Mouse (Mus musculus) hindbrain, embryonic 16.5 days (tissue): ENCODE data around the gene Trappc13. TPM values are rescaled to one million over a fixed set of nuclear protein-coding genes. Genes with fewer than 3 reads are reported as not detected.
A peak's percentile ranks its signal among the peaks of the same experiment; 100 is the strongest.

Experiments
- ATAC-seq: fragments of 200-750 bp; cut with Nextera tagmentation; 2 replicates; pipeline ENCODE4 v1.8.0; 2017; ENCODE audit warnings: moderate TSS enrichment, moderate library complexity
- H3K27ac ChIP-seq: fragments of 300-500 bp; sonication (generic); 2 replicates; pipeline ENCODE4 v1.5.1; 2014; ENCODE audit warnings: low read depth, mild to moderate bottlenecking, control low read depth, low read length, moderate library complexity
- H3K27me3 ChIP-seq: fragments of 300-500 bp; sonication (generic); replicated peaks from 2 replicates; pipeline ENCODE4 v1.6.1; 2014; ENCODE audit warnings: low read length; ENCODE audit not compliant: control insufficient read depth, insufficient read depth
- H3K36me3 ChIP-seq: fragments of 300-500 bp; sonication (generic); 2 replicates; pipeline ENCODE4 v1.6.1; 2014; ENCODE audit warnings: mild to moderate bottlenecking, low read length, moderate library complexity, mixed read lengths; ENCODE audit not compliant: control insufficient read depth, insufficient read depth
- H3K4me1 ChIP-seq: fragments of 300-500 bp; sonication (generic); 2 replicates; pipeline ENCODE4 v1.6.1; 2014; ENCODE audit warnings: low read depth, low read length; ENCODE audit not compliant: control insufficient read depth, insufficient read depth
- H3K4me2 ChIP-seq: fragments of 300-500 bp; sonication (generic); 2 replicates; pipeline ENCODE4 v1.6.1; 2014; ENCODE audit warnings: mild to moderate bottlenecking, low read length, control low read depth, moderate library complexity
- H3K4me3 ChIP-seq: fragments of 300-500 bp; sonication (generic); 2 replicates; pipeline ENCODE4 v1.5.1; 2014; ENCODE audit warnings: mild to moderate bottlenecking, low read length, control low read depth, moderate library complexity
- H3K9ac ChIP-seq: fragments of 300-500 bp; sonication (generic); 2 replicates; pipeline ENCODE4 v1.6.1; 2014; ENCODE audit warnings: low read depth, mild to moderate bottlenecking, control low read depth, low read length, moderate library complexity
- H3K9me3 ChIP-seq: fragments of 300-500 bp; sonication (generic); 2 replicates; pipeline ENCODE4 v1.6.1; 2014; ENCODE audit warnings: mild to moderate bottlenecking, low read length, moderate library complexity; ENCODE audit not compliant: control insufficient read depth
- WGBS: fragments of 180-500 bp; shearing (Covaris S2); extraction: QIAGEN DNeasy Blood & Tissue Kit; methylation state at CpG from one replicate; pipeline ENCODE4 v1.1.7; 2014; 5-methylcytosine and 5-hydroxymethylcytosine counted together
- polyA plus RNA-seq: library from polyadenylated mRNA; unstranded; fragments of >200 nt; fragmentation: Nextera tagmentation; extraction: Ambion mirVana; gene quantifications from 2 replicates; pipeline ENCODE4 v1.2.1, GENCODE M21; 2015

Trappc13 gene
- polyA plus RNA-seq, 1 experiment from 2014 or later: 55.0 TPM

DNA sequence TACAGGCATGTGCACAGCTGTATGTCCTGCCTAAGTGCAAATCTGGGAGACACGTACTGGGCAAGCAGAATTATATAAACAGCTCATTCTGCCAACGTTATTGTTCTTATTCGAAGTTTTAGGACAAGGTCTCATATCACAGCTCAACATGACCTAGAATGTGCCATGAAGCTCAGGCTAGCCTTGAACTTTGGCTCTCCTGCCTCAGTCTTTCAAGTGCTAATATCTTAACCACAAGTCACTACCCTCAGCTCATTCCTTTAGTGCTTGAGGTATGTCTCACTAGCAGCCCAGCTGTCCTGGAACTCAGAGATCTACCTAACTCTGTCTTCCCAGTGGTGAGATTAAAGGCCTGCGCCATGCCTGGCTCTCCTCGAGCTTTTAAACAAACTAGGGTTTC is 6.6 kb downstream of the Trappc13 start:
- H3K9ac ChIP-seq: no peak overlapping the region
- WGBS: 91% methylated on average over 5 of the region's 5 CpGs
- no peak for ATAC-seq

DNA sequence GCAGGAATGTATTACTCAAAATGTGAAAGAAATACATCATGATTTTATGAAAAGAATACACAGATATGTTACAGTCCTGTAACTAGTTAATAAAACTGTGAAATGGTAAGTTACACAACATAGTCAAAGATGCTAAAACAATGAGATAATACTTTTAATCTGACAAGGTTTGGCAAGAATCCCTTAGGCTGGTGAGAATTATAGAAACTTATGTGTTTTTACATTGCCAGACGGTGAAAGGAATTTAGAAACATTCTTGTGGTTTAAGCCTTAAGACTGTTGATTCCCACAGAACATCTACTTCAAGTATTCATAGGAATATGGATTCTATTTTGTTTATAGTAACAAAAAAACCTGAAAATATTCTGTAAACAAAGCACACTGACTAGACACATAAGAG is 22.6 kb downstream of the Trappc13 start:
- no peaks in the 10 kb centered on the region for H3K4me1 ChIP-seq
- H3K36me3 ChIP-seq: peaks cover 10% of the 10 kb centered on the region
- no peak for ATAC-seq

More for the DNA sequence above, 6.6 kb downstream of the Trappc13 start:
- Histone ChIP-seq H3K4me3 (no peak overlapping the region), H3K27me3 (no peaks in the 10 kb centered on the region), H3K27ac (no peak overlapping the region), H3K4me1 (peaks cover 3% of the 10 kb centered on the region; the same call in 1 of the 2 replicates), H3K4me2 (no peak overlapping the region), H3K36me3 (peaks cover 10% of the 10 kb centered on the region), H3K9me3 (peaks cover 3% of the 10 kb centered on the region)

DNA sequence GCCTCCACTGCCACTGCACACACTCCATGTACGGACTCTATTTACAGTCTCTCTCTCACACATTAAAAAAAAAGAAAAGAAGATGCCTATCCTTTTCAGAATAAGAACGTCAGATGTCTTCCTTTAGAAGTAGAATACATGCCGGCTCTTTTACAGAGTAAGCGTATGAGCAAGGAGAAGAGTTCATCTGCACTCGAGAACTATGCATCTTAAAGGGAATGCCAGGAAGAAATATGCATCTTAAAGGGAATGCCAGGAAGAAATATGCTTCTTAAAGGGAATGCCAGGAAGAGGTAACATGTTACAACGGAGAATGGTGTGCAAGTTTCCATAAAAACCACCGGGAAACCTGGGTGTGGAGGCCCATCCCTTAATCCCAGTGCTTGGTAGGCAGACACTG is 23.2 kb downstream of the Trappc13 start:
- Histone ChIP-seq H3K4me2 (no peak overlapping the region), H3K36me3 (peaks cover 10% of the 10 kb centered on the region), H3K4me1 (no peaks in the 10 kb centered on the region), H3K9ac (no peak overlapping the region), H3K4me3 (no peak overlapping the region), H3K9me3 (no peaks in the 10 kb centered on the region), H3K27ac (no peak overlapping the region), H3K27me3 (no peaks in the 10 kb centered on the region)
- WGBS: 90% methylated on average over 7 of the region's 7 CpGs
- ATAC-seq: no peak

More for the DNA sequence above, 22.6 kb downstream of the Trappc13 start:
- Histone ChIP-seq H3K9me3 (no peaks in the 10 kb centered on the region), H3K4me3 (no peak overlapping the region), H3K27me3 (no peaks in the 10 kb centered on the region), H3K4me2 (no peak overlapping the region), H3K9ac (no peak overlapping the region), H3K27ac (no peak overlapping the region)
- 96% methylated on average over 1 of the region's 1 CpGs for WGBS

DNA sequence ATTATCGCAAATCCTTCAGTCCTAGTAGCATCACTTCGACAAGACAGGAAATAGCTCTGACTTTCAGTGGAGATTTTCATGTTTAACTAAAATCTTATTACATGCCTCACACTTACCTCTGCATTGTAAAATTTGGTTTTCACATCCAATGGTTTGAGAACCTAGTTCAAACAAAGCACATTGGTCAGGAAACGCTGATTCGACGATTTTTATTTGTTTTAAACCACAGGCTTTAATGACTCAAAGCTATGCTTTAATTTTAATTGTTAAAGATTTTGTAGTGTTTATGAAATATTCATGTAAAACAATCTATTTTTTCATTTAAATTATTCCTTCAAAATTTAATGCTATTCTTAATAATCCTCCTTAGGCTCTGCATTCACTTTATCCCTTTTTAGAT is 24.1 kb downstream of the Trappc13 start:
- Histone ChIP-seq H3K9ac (no peak overlapping the region), H3K27ac (no peak overlapping the region), H3K4me3 (no peak overlapping the region), H3K9me3 (no peaks in the 10 kb centered on the region), H3K27me3 (no peaks in the 10 kb centered on the region), H3K36me3 (peaks cover 6% of the 10 kb centered on the region; the same call in 1 of the 2 replicates), H3K4me2 (no peak overlapping the region), H3K4me1 (no peaks in the 10 kb centered on the region)
- no peak for ATAC-seq
- 95% methylated on average over 5 of the region's 5 CpGs for WGBS

DNA sequence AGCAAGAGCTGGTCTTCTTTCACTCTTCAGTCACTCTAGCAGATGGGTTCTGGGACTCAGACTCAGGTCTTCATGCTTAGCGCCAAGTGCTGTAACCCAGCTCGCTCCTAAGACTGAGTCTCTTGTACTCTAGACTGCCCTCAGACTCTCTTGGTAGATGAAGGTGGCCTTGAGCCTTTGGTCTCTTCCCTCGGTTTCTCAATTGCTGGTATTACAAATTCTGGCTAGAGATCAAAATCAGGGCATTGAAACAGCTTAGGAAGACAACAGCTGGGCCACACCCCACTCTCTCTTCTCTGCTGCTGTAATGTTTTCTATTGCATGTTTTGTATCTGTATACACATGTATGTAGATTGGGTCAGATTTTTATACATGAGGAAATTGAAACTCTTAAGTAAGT is 32.6 kb downstream of the Trappc13 start:
- H3K4me3 ChIP-seq: no peak overlapping the region
- H3K27me3 ChIP-seq: no peaks in the 10 kb centered on the region
- H3K9me3 ChIP-seq: no peaks in the 10 kb centered on the region
- no peak overlapping the region for H3K9ac ChIP-seq
- H3K4me1 ChIP-seq: no peaks in the 10 kb centered on the region
- H3K4me2 ChIP-seq: no peak overlapping the region
- WGBS: 92% methylated on average over 3 of the region's 3 CpGs
- ATAC-seq: no peak
- peaks cover 31% of the 10 kb centered on the region for H3K36me3 ChIP-seq
- H3K27ac ChIP-seq: no peak overlapping the region

DNA sequence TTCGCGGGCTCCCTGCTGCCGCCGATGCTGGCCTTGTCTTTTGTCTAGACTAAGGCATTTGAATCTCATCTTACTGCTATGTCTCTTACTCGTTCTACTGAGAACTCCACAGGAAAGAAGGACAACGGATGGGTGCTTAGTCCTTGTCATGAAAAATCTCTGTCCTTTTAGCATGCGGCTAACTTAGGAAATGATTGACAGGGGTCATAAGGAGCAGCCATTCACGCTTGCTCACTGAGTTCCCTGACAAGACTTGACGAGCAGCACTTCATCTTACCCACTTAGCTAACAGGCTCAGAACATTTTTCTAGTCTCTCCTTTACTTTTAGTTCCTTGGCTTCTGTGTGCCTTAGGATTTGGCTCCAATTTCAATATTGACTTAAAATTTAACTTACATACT is 33.4 kb downstream of the Trappc13 start:
- H3K9ac ChIP-seq: no peak overlapping the region
- H3K27me3 ChIP-seq: no peaks in the 10 kb centered on the region
- no peaks in the 10 kb centered on the region for H3K9me3 ChIP-seq
- no peak overlapping the region for H3K27ac ChIP-seq
- no peaks in the 10 kb centered on the region for H3K4me1 ChIP-seq
- WGBS: 66% methylated on average over 9 of the region's 9 CpGs
- H3K4me2 ChIP-seq: no peak overlapping the region
- peaks cover 38% of the 10 kb centered on the region for H3K36me3 ChIP-seq
- ATAC-seq: no peak
- H3K4me3 ChIP-seq: no peak overlapping the region

DNA sequence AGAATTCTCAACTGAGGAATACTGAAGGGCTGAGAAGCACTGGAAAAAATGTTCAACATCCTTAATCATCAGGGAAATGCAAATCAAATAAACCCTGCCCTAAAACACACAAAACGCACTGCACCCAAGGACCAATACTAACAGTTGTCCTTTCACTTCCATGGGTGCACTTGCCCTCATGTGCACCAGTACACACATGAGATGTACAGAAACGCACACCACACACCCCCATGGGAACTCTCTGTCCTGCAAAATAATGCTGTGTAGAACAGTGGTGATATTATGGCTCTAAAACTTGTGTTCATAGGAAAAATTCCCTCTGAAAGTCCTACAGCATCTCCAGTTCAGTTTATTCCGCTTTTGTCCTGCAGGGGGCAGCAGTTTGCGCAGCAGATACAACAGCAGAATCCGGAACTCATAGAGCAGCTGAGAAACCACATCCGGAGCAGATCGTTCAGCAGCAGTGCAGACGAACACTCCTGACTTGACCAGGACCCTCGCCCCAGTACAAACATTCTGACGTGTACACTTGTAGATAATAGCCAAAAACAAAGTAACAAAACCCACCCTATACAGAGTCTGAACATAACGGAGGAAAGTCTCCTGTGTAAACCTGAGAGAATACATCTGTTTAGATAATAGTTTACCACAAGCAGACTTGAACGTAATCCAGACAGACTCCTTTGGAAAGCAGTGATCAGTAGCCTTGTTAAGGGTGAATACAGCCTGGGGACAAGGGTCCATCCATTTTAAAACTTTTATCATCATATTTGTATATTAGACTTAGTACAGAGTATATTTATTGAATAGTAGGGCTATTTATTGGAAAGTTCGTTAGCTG is 38.7 kb downstream of the Trappc13 start:
- Histone ChIP-seq H3K4me2 (peak overlapping the region; percentile 19; the same call in 1 of the 2 replicates), H3K27ac (no peak overlapping the region), H3K36me3 (peaks cover 37% of the 10 kb centered on the region), H3K9ac (no peak overlapping the region), H3K9me3 (no peaks in the 10 kb centered on the region), H3K27me3 (no peaks in the 10 kb centered on the region), H3K4me3 (no peak overlapping the region), H3K4me1 (no peaks in the 10 kb centered on the region)
- ATAC-seq: peak; percentile 71
- 43% methylated on average over 13 of the region's 13 CpGs for WGBS

DNA sequence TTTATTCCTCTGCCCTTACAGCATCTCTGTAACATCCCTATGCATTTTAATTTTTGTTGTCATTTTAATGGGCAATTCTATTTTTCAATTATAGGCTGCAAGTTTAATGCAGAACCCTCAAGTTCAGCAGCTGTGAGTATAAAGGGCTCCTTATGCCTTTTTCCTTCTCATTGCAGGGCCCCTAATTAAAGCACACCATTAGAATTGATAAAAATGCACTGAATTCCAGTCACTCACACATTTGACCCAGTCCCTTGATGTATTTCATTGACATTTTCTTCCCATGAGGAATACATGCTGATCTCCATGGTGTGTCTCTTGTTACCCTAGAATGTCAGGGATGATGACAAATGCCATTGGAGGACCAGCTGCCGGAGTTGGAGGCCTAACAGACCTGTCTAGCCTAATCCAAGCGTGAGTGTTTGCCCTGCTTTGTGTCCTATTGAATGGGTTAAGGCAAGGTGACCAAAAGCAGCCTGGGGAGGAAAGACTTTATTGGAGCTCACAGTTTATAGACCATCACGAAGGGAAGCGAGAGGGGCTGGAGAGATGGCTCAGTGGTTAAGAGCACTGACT is 43.7 kb downstream of the Trappc13 start:
- H3K27ac ChIP-seq: no peak overlapping the region
- H3K27me3 ChIP-seq: no peaks in the 10 kb centered on the region
- H3K9ac ChIP-seq: no peak overlapping the region
- H3K4me3 ChIP-seq: no peak overlapping the region
- no peaks in the 10 kb centered on the region for H3K4me1 ChIP-seq
- H3K36me3 ChIP-seq: peaks cover 23% of the 10 kb centered on the region
- no peak overlapping the region for H3K4me2 ChIP-seq
- no peak for ATAC-seq
- WGBS: 57% methylated on average over 4 of the region's 4 CpGs
- no peaks in the 10 kb centered on the region for H3K9me3 ChIP-seq

DNA sequence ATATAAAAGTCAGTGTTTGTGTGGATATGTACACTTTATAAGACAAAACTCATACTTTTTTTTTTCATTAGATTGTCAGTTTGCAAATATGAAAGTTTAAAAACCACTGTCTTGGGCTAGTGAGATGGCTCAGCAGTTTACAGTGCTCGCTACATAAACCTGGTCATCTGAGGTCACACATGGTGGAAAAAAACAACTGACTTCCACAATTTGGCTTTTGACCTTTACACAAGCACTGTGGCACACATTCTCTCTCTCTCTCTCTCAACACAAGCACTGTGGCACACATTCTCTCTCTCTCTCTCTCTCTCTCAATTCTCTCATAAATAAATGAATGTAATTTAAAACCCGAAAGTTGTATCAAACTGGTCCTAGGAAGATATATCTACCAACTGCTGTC is 45.7 kb downstream of the Trappc13 start:
- H3K36me3 ChIP-seq: peaks cover 22% of the 10 kb centered on the region
- 92% methylated on average over 2 of the region's 2 CpGs for WGBS

More for the DNA sequence above, 45.7 kb downstream of the Trappc13 start:
- Histone ChIP-seq H3K9me3 (no peaks in the 10 kb centered on the region), H3K4me2 (no peak overlapping the region), H3K4me3 (no peak overlapping the region), H3K9ac (no peak overlapping the region), H3K27ac (no peak overlapping the region), H3K4me1 (no peaks in the 10 kb centered on the region), H3K27me3 (no peaks in the 10 kb centered on the region)
- ATAC-seq: no peak
